Mouse (Mus musculus) gastrocnemius, postnatal 14 days (tissue): ENCODE results near the gene Bst1. TPM values are rescaled to one million over a fixed set of nuclear protein-coding genes. Genes with fewer than 3 reads are reported as not detected.

Source experiments
- DNase-seq: peaks from one replicate; pipeline ENCODE4 v3.0.0; 2021; ENCODE audit warnings: mixed read lengths
- intact Hi-C: fragments of 180-260 bp; cut with DNase I; formaldehyde crosslinking; loops from one replicate; pipeline ENCODE4 v1.15.1; 2025; ENCODE audit warnings: low total_unique reads
- long read RNA-seq, 2 experiments: library from polyadenylated mRNA; stranded (forward); transcript quantifications; one replicate each; pipeline ENCODE4 v2.0.0; 2021
- total RNA-seq, 2 experiments: library from RNA; stranded (reverse); gene quantifications; 2 replicates each; pipeline ENCODE4 v1.2.3; 2021

The Bst1 gene
- under 1 TPM; 0.12 to 0.16 TPM for total RNA-seq
- long read RNA-seq, experiment 1 = 0 reads
- long read RNA-seq, experiment 2 = 0 reads

GRCm38 (mm10) chr5:43818695-43819094 lies at the start of gene Bst1:
Gene Bst1 (plus strand): TSS chr5:43818885.
- intact Hi-C loops = no loop called here
- DNase-seq = no peak

DNA sequence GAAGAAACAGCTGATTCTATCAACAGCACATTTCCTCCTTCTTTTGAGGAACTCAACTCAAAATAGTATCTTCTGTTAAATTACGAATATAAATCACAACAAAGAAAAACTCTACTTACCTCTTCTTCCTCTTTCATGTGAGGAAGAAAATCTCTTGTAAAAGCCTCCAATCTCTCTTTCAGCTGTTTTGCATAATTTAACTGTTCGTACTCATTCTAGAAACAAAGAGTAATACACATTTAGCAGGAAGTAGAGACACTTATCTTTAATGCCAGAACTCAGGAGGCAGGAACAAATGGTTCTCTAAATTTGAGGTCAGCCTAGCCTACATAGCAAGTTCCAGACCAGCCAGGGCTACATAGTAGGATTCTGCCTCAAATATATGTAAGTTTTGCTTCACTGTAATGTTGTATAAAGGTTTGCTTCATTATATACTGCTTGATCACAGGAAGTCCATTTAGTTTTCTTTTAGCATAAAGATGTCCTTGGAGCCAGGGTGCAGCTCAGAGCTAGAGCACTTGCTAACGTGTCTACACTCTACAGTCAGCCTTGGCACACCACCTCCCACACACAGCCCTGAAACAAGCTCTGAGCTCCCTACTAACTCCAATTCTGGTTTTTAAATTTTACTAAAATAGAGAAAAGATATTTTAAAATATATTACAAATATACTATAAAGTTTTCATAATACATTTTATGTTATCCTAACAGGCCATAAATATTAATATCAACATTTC lies 47.9 kb upstream of the Bst1 start:
- intact Hi-C loops = no loop called here
- no peak for DNase-seq

GRCm38 (mm10) chr5:43771555-43771954 lies 47.1 kb upstream of the Bst1 start:
- intact Hi-C loops = no loop called here
- DNase-seq = no peak

DNA sequence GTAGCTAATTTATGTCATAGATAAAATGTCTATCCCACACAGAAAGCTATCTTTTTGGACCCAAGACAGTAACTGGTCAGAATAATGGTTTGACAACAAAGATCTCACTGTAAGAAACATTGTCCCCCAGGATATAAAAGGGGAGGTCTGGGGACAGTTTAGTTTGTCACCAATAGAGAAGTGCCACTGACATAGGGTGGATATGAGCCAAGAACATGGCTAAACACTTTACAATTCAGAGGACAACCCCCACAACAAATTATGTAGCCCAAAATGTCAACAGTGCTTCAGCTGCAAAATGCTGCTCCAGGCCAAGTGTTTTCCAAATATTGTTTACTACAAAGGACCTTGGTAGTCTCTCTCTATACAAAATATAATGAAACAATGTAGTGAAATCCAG lies 42.3 kb upstream of the Bst1 start:
- no peak for DNase-seq
- intact Hi-C loops = no loop called here

- intact Hi-C loops = no loop called here
- no peak for DNase-seq
These were observed 41.7 kb upstream of the Bst1 start for GRCm38 (mm10) chr5:43776993-43777392.

DNA sequence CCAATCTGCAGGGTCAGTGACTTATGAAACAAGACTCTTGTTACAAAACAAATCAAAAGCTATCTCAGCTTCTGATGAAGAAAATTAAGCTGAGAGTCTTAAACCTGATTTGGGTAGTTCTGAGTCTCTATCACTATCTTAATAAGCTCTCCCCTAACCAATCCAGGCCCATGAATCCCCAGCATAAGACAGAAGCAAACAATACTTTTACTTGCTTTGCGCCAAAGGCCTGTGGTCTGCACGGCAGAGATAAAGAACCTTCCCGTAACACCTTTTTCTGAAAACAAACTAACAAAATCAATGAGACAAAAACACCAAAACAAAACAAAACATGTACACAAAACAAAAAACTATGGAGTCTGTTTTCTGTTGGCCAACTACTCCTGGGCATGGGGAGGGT lies 40.1 kb upstream of the Bst1 start:
- intact Hi-C loops = no loop called here
- no peak for DNase-seq

- DNase-seq = peak; percentile 40
- intact Hi-C loops = no loop called here
These were observed 37.2 kb upstream of the Bst1 start for GRCm38 (mm10) chr5:43781423-43781976.

- intact Hi-C loops = no loop called here
- peak; percentile 76 for DNase-seq
These were observed 36.4 kb upstream of the Bst1 start for GRCm38 (mm10) chr5:43781977-43782930.

DNA sequence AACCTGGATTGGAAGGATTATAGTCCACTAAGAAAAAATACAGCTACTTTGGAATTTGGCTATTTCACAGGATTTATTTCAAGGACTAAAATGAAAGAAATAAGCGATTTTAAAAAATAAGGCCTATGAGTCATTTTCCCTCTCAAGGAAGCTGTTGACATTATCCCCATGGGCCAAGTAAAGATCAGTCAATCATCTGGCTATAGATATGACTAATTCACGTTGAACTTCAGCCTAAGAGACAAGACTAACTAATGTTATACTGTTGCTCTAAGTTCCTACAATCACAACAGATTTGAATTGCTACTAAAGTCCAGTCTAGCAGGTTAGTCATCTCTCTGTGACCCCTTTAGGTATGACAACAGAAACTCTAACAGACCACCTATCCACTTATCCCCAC lies 34.7 kb upstream of the Bst1 start:
- intact Hi-C loops = no loop called here
- no peak for DNase-seq

DNA sequence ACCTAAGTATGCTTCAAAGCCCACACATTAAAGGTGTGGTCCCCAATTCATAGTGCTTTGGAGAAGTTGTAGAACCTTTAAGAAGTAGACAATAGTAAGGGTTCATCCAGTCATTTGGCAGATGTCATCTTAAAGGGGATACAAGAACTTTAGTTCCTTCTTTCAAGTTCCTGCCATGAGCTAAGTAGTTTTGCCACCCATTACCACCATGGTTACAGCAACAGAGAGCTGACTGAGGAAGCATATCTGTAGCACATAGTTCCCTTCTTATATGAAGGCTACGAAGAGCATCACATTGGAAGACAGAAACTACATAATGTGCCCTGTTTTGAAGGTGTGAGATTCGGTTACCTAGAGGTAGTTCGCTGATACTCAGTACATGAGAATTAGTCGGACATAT lies 32.1 kb upstream of the Bst1 start:
- intact Hi-C loops = no loop called here
- no peak for DNase-seq

- intact Hi-C loops = no loop called here
- DNase-seq = no peak
These were observed 30.5 kb upstream of the Bst1 start for GRCm38 (mm10) chr5:43787976-43788752.

GRCm38 (mm10) chr5:43792354-43792753 lies 26.3 kb upstream of the Bst1 start:
- no peak for DNase-seq
- intact Hi-C loops = no loop called here

DNA sequence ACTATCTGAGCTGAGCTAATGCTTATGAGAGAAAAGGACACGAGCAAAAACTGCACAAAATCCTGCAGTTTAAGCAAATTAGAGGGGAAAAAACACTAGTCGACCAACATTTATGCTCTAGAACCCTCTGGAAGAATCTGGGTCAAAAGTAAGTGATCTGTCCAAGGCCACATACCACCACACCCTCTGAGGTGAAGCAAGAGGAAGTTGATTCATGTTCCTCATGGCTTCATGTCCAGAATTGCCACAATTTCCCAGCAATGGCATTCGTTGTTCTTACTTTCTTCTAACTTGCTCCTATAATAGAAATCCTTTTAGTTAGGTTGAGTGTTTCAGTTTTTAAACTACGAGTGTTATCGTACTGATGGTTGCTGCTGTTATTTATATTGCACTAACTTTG lies 19.2 kb upstream of the Bst1 start:
- intact Hi-C loops = no loop called here
- no peak for DNase-seq

DNA sequence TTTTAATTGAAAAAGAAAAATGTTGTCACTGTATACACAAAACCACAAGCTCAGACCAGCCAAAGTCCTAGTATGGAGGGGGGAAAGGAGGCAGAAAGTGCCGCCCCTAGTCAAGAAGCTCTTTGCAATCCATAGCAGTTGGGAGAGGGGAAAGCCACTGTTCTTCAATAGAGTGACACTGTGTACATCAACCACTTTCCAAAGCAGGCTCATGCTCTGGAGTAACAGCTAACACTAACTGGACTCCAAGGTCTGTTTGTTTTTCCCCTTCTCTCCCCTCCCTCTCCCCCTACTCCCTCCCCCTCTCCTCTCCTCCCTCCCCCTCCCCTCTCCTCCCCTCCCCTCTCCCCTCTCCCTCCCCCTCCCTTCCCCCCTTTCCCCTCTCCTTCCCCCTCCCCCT lies 18.0 kb upstream of the Bst1 start:
- no peak for DNase-seq
- intact Hi-C loops = no loop called here

GRCm38 (mm10) chr5:43801253-43801652 lies 17.4 kb upstream of the Bst1 start:
- intact Hi-C loops = no loop called here
- DNase-seq = no peak

DNA sequence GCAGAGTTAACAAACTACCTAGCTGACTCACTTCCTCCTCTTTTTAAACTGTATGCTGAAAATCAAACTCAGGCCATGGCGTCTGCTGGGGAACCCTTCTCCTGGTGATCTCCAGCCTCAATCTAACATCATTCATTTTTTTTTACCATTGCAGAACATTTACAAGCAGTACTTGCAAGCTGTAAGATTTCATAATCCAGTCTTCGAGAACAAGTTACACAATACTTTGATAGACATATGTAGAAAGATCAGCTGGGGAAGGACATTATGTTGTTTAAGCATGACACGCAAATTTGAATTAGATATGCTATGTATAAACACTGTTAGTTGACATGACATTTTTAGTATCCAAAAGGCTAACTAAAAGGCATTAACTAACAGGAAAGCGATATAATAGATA lies 16.9 kb upstream of the Bst1 start:
- intact Hi-C loops = no loop called here
- DNase-seq = no peak

DNA sequence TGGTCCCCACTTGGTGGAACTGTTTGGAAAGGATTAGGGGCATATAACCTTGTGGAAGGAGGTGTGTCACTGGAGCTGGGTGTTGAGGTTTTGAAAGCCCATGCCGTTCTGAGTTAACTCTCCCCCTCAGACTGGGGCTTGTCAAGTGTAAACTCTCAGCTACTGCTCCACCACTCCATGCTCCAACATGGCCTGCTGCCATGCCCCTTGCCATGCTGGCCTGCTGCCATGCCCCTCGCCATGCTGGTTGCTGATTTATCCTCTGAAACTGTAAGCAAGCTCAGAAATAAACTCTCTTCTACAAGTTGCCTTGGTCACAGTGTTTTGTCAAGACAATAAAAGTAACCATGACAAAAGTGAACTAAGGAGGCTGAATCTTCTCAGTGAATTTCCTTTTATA lies 13.3 kb upstream of the Bst1 start:
- intact Hi-C loops = no loop called here
- DNase-seq = no peak

- intact Hi-C loops = no loop called here
- DNase-seq = no peak
These were observed 12.3 kb upstream of the Bst1 start for GRCm38 (mm10) chr5:43806340-43806739.

- intact Hi-C loops = no loop called here
- DNase-seq = no peak
These were observed 11.8 kb upstream of the Bst1 start for GRCm38 (mm10) chr5:43806914-43807313.
